8 mouse cellular contexts compared by ENCODE assay signal in genomic region chr1:191224302-191224980, GRCm38 (mm10). TPM values are rescaled to one million over a fixed set of nuclear protein-coding genes. Genes with fewer than 3 reads are reported as not detected.
A peak's percentile ranks its signal among the peaks of the same experiment; 100 is the strongest.
DNase-seq lines count a peak whose midpoint lies in the region; ATAC-seq and TF ChIP-seq lines count a peak whose summit lies in the region.

No protein-coding gene starts in this region.

- H3K9me3 ChIP-seq in ES-Bruce4 (replicated peaks; ENCODE audit: control insufficient read depth, insufficient read depth, low read length, poor library complexity, severe bottlenecking) = no peaks in the 10 kb centered on the region
- H3K9me3 ChIP-seq in forebrain, embryonic 14.5 days (replicated peaks; ENCODE audit: control insufficient read depth, low read length) = no peaks in the 10 kb centered on the region

- ATAC-seq in cerebellum, adult (ENCODE audit: insufficient number of reproducible peaks, low FRiP score, low TSS enrichment) = peak; percentile 81
- ATAC-seq in forebrain, embryonic 14.5 days = peak; percentile 93
- ATAC-seq in neutrophil, adult 5-6 weeks (ENCODE audit: extremely low read depth, insufficient number of reproducible peaks, low FRiP score, poor library complexity, severe bottlenecking) = peak; percentile 85

- H3K27ac ChIP-seq in ES-Bruce4 (ENCODE audit: insufficient read depth, low read length) = no peak overlapping the region
- 0 out of 2 replicates have a peak overlapping the region, but pooled peaks have one; percentile 49 for H3K27ac ChIP-seq in forebrain, embryonic 14.5 days (ENCODE audit: low read depth, low read length)

- H3K4me2 ChIP-seq in forebrain, embryonic 14.5 days (ENCODE audit: low read length) = peak overlapping the region; percentile 96

- peak overlapping the region; percentile 37 for H3K9ac ChIP-seq in ES-Bruce4 (ENCODE audit: low read depth, poor library complexity, severe bottlenecking)
- peak overlapping the region; percentile 72 for H3K9ac ChIP-seq in forebrain, embryonic 14.5 days (ENCODE audit: low read length)

- no peaks in the 10 kb centered on the region for H3K4me1 ChIP-seq in ES-Bruce4 (ENCODE audit: control insufficient read depth, insufficient read depth, low read length)
- H3K4me1 ChIP-seq in forebrain, embryonic 14.5 days (ENCODE audit: control insufficient read depth, insufficient read depth, low read length) = peaks cover 9% of the 10 kb centered on the region
- H3K4me1 ChIP-seq in lung, adult 2 months (ENCODE audit: control insufficient read depth, insufficient read depth, low read length) = peaks cover 7% of the 10 kb centered on the region

- peak; percentile 97 for DNase-seq in forebrain, embryonic 14.5 days (ENCODE audit: low spot score)
- peak; percentile 85 for DNase-seq in heart, postnatal 25 days (ENCODE audit: low spot score)
- peak; percentile 86 to 95 for DNase-seq in layer of hippocampus, adult 18-20 months (ENCODE audit: low spot score in 2 of 2)
- peak; percentile 94 for DNase-seq in lung, adult 2 months
- DNase-seq in thymus, adult 18-20 months = peak; percentile 84 to 88

- TF ChIP-seq POLR2A in ES-Bruce4 (IDR thresholded peaks at IDR 0.05; ENCODE audit: insufficient read depth, low read length) = peak; percentile 43
- TF ChIP-seq POLR2A in lung, adult 2 months (IDR thresholded peaks at IDR 0.05; ENCODE audit: borderline replicate concordance, extremely low read depth, low read depth, low read length) = peak; percentile 70; the same call in 1 of the 2 replicates

- H3K4me3 ChIP-seq in ES-Bruce4 (ENCODE audit: low read depth, low read length) = peak overlapping the region; percentile 75
- H3K4me3 ChIP-seq in forebrain, embryonic 14.5 days (ENCODE audit: low read depth, low read length) = peak overlapping the region; percentile 64
- peak overlapping the region; percentile 80 for H3K4me3 ChIP-seq in lung, adult 2 months (replicated peaks; ENCODE audit: extremely low read depth, low read depth, low read length)

- 2% methylated on average over 57 of the region's 57 CpGs for WGBS in forebrain, embryonic 14.5 days
- under 1% methylated on average over 57 of the region's 57 CpGs for WGBS in lung, adult 2 months

- no peak for TF ChIP-seq CTCF in ES-Bruce4 (IDR thresholded peaks at IDR 0.05; ENCODE audit: low read depth, low read length)
- no peak for TF ChIP-seq CTCF in lung, adult 2 months (IDR thresholded peaks at IDR 0.05; ENCODE audit: insufficient read depth, low read length)

- no peaks in the 10 kb centered on the region for H3K27me3 ChIP-seq in ES-Bruce4 (ENCODE audit: control insufficient read depth, insufficient read depth, low read length, poor library complexity, severe bottlenecking)
- no peaks in the 10 kb centered on the region for H3K27me3 ChIP-seq in forebrain, embryonic 14.5 days (replicated peaks; ENCODE audit: control insufficient read depth, insufficient read depth, low read length)

- TF ChIP-seq EP300 in ES-Bruce4 (IDR thresholded peaks at IDR 0.05; ENCODE audit: insufficient read depth, low read depth, low read length) = peak; percentile 54; the same call in 1 of the 2 replicates

- H3K36me3 ChIP-seq in ES-Bruce4 (ENCODE audit: control insufficient read depth, insufficient read depth, low read length, poor library complexity, severe bottlenecking) = no peaks in the 10 kb centered on the region
- no peaks in the 10 kb centered on the region for H3K36me3 ChIP-seq in forebrain, embryonic 14.5 days (ENCODE audit: control insufficient read depth, insufficient read depth, low read length)

- intact Hi-C loops in heart, postnatal 25 days (cut with DNase I) = no loop called here

RNA-seq across cellular contexts. Expression of gene Atf3, which starts 6.6 kb away (rescaled TPM):
- 4.4 and 7.2 TPM in 2 replicates for polyA plus RNA-seq in ES-Bruce4 (2011; ENCODE audit: insufficient read depth, insufficient read length, low read depth, missing spikeins)
- polyA plus RNA-seq in forebrain, embryonic 14.5 days (2014; fragmentation: Nextera tagmentation; extraction: Ambion mirVana) = 0.98 and 1.5 TPM in 2 replicates
- total RNA-seq in heart, postnatal 25 days (2021) = 1 to 10 TPM; 4.9 to 6.0 TPM
- total RNA-seq in layer of hippocampus, adult 18-20 months (2021) = 1 to 10 TPM; 1.6 to 1.7 TPM
- 4.8 and 8.6 TPM in 2 replicates for polyA plus RNA-seq in lung, adult 2 months (2012; rRNA removed)
- total RNA-seq in neutrophil, adult 5-6 weeks (2017) = 120 and 181 TPM in 2 replicates

RNA-seq across cellular contexts. Expression of gene Fam71a, which starts 59.8 kb away (rescaled TPM):
- not detected in 2 replicates for polyA plus RNA-seq in ES-Bruce4 (2011; ENCODE audit: insufficient read depth, insufficient read length, low read depth, missing spikeins)
- not detected in 2 replicates for polyA plus RNA-seq in forebrain, embryonic 14.5 days (2014; fragmentation: Nextera tagmentation; extraction: Ambion mirVana)
- total RNA-seq in heart, postnatal 25 days (2021) = not detected
- not detected for total RNA-seq in layer of hippocampus, adult 18-20 months (2021)
- not detected in 2 replicates for polyA plus RNA-seq in lung, adult 2 months (2012; rRNA removed)
- total RNA-seq in neutrophil, adult 5-6 weeks (2017) = 10.4 and 13.8 TPM in 2 replicates

Comparison
In these comparisons a context has a peak if more than half of its experiments do, and no peak if none do; other contexts are left out.
1. RNA of gene Atf3, which starts 6.6 kb away (total RNA-seq): 120 to 181 TPM in neutrophil, adult 5-6 weeks; 4.9 to 6.0 TPM in heart, postnatal 25 days and 1.6 to 1.7 TPM in layer of hippocampus, adult 18-20 months; every median in the first group is over 10 times any median in the second.
2. RNA of gene Fam71a, which starts 59.8 kb away (total RNA-seq): 10.4 to 13.8 TPM in neutrophil, adult 5-6 weeks; not detected in heart, postnatal 25 days and not detected in layer of hippocampus, adult 18-20 months; every median in the first group is over 10 times any median in the second.
3. Peak in every context shown above with its lines, with median percentiles within 50 percentile points of each other: H3K4me3 ChIP-seq, ATAC-seq and DNase-seq.